Mouse (Mus musculus) bone marrow, adult 2 months (tissue): Measurements from ENCODE around the gene Synrg. TPM values are rescaled to one million over a fixed set of nuclear protein-coding genes. Genes with fewer than 3 reads are reported as not detected.

Experiments used
- H3K27ac ChIP-seq: fragments of 200-500 bp; 2 replicates; pipeline ENCODE4 v1.5.1; 2012; ENCODE audit warnings: low read depth, mild to moderate bottlenecking, control low read depth, inconsistent platforms, low read length; ENCODE audit not compliant: control insufficient read depth, poor library complexity, insufficient read depth
- H3K4me1 ChIP-seq: fragments of 200-500 bp; 2 replicates; pipeline ENCODE4 v1.6.1; 2011; ENCODE audit warnings: low read length; ENCODE audit not compliant: control insufficient read depth, insufficient read depth
- H3K4me3 ChIP-seq: fragments of 200-500 bp; replicated peaks from 2 replicates; pipeline ENCODE3; 2011; ENCODE audit warnings: mild to moderate bottlenecking, low read depth, low read length, control low read depth; ENCODE audit not compliant: control insufficient read depth
- CTCF ChIP-seq: fragments of 200-500 bp; IDR thresholded peaks from 2 replicates; pipeline ENCODE4 v1.5.1; 2011; ENCODE audit warnings: low read length, control low read depth; ENCODE audit not compliant: control insufficient read depth, insufficient read depth
- POLR2A ChIP-seq: fragments of 200-500 bp; IDR thresholded peaks from 2 replicates; pipeline ENCODE4 v1.6.1; 2011; ENCODE audit warnings: low read depth, mild to moderate bottlenecking, control low read depth, low read length, borderline replicate concordance; ENCODE audit not compliant: control insufficient read depth
- WGBS: fragments of 180-500 bp; shearing (Covaris S2); methylation state at CpG from one replicate; pipeline ENCODE4 v1.1.7; 2018; 5-methylcytosine and 5-hydroxymethylcytosine counted together
- polyA plus RNA-seq: library from polyadenylated mRNA; stranded (reverse); fragments of >200 nt; gene quantifications from 2 replicates; pipeline ENCODE4 v1.2.4, GENCODE M21; 2011; ENCODE audit warnings: low replicate concordance; ENCODE audit not compliant: missing spikeins, insufficient read depth, insufficient read length

Gene Synrg
- 7.8 and 14.2 TPM in 2 replicates for polyA plus RNA-seq

- H3K4me3 ChIP-seq: peak within 1 kb of the TSS; percentile 98
- peak within 1 kb of the TSS; percentile 33; the same call in 1 of the 2 replicates for H3K27ac ChIP-seq
- 2% methylated on average over 76 of the region's 76 CpGs for WGBS
- TF ChIP-seq CTCF: no peak
- TF ChIP-seq POLR2A: peak; percentile 76; the same call in 1 of the 2 replicates
- H3K4me1 ChIP-seq: peaks cover 2% of the 10 kb centered on the region
These were observed at the start of gene Synrg for GRCm38 (mm10) chr11:83963991-83964921. TSS of gene Synrg (plus strand) at chr11:83964428.

GRCm38 (mm10) chr11:83914501-83914900, 49.7 kb upstream of the Synrg start:
- H3K4me1 ChIP-seq: no peaks in the 10 kb centered on the region
- H3K27ac ChIP-seq: no peak overlapping the region
- H3K4me3 ChIP-seq: no peak overlapping the region
- WGBS: 67% methylated on average over 4 of the region's 4 CpGs
- TF ChIP-seq POLR2A (no peak), CTCF (no peak)

- Histone ChIP-seq H3K27ac (no peak overlapping the region), H3K4me1 (no peaks in the 10 kb centered on the region), H3K4me3 (no peak overlapping the region)
- no peak for TF ChIP-seq POLR2A
- TF ChIP-seq CTCF: no peak
- 62% methylated on average over 2 of the region's 2 CpGs for WGBS
These were observed 41.6 kb upstream of the Synrg start for GRCm38 (mm10) chr11:83922600-83922999.

GRCm38 (mm10) chr11:83927097-83927496, 37.1 kb upstream of the Synrg start:
- Histone ChIP-seq H3K4me3 (no peak overlapping the region), H3K4me1 (no peaks in the 10 kb centered on the region), H3K27ac (no peak overlapping the region)
- TF ChIP-seq POLR2A (no peak), CTCF (peak; percentile 79)
- 52% methylated on average over 3 of the region's 3 CpGs for WGBS

- H3K4me3 ChIP-seq: no peak overlapping the region
- no peak overlapping the region for H3K27ac ChIP-seq
- no peaks in the 10 kb centered on the region for H3K4me1 ChIP-seq
- WGBS: 73% methylated on average over 10 of the region's 10 CpGs
- no peak for TF ChIP-seq CTCF
- no peak for TF ChIP-seq POLR2A
These were observed 31.6 kb upstream of the Synrg start for GRCm38 (mm10) chr11:83932506-83933106.

- no peak overlapping the region for H3K27ac ChIP-seq
These were observed 30.9 kb upstream of the Synrg start for GRCm38 (mm10) chr11:83933376-83933775.

GRCm38 (mm10) chr11:83935986-83936665, 28.1 kb upstream of the Synrg start:
- WGBS: 26% methylated on average over 7 of the region's 7 CpGs
- TF ChIP-seq CTCF: peak; percentile 90
- TF ChIP-seq POLR2A: no peak
- Histone ChIP-seq H3K27ac (no peak overlapping the region), H3K4me3 (no peak overlapping the region), H3K4me1 (no peaks in the 10 kb centered on the region)

More at GRCm38 (mm10) chr11:83933376-83933775, 30.9 kb upstream of the Synrg start:
- H3K4me3 ChIP-seq: no peak overlapping the region
- no peaks in the 10 kb centered on the region for H3K4me1 ChIP-seq
- WGBS: 81% methylated on average over 4 of the region's 4 CpGs
- TF ChIP-seq POLR2A (no peak), CTCF (no peak)

- TF ChIP-seq POLR2A (no peak), CTCF (no peak)
- no peak overlapping the region for H3K4me3 ChIP-seq
- WGBS: 69% methylated on average over 8 of the region's 8 CpGs
- no peak overlapping the region for H3K27ac ChIP-seq
- no peaks in the 10 kb centered on the region for H3K4me1 ChIP-seq
These were observed 25.7 kb upstream of the Synrg start for GRCm38 (mm10) chr11:83938556-83938955.
